Mouse (Mus musculus): ENCODE results near the gene Tmem184a. TPM values are rescaled to one million over a fixed set of nuclear protein-coding genes. Genes with fewer than 3 reads are reported as not detected.

Tmem184a gene
- total and polyA plus RNA-seq, 2 experiments from 2014 or later, result 0.16 TPM; not detected in 1

- peak; percentile 74 for DNase-seq (ENCODE audit: low spot score)
- Histone ChIP-seq H3K36me3 (ENCODE audit: insufficient read depth, low read length) (no peaks in the 10 kb centered on the region), H3K9me3 (ENCODE audit: low read length) (no peaks in the 10 kb centered on the region), H3K27ac (ENCODE audit: low read depth, low read length) (no peak overlapping the region), H3K9ac (replicated peaks; ENCODE audit: low read length, poor library complexity, severe bottlenecking) (no peak overlapping the region), H3K27me3 (ENCODE audit: insufficient read depth, low read length) (no peaks in the 10 kb centered on the region), H3K4me1 (ENCODE audit: insufficient read depth, low read length) (no peaks in the 10 kb centered on the region), H3K4me3 (ENCODE audit: low read depth, low read length) (no peak overlapping the region), H3K4me2 (ENCODE audit: low read depth, low read length, poor library complexity, severe bottlenecking) (no peak overlapping the region)
- 13% methylated on average over 2 of the region's 2 CpGs for WGBS
- ATAC-seq (ENCODE audit: low FRiP score), result peak; percentile 38; the same call in 1 of the 2 replicates
- peak; percentile 70 for TF ChIP-seq CTCF (IDR thresholded peaks at IDR 0.05)
Measured at GRCm38 (mm10) chr5:139838476-139838892, 18.8 kb upstream of the Tmem184a start.

- DNase-seq (ENCODE audit: low spot score) (no peak), ATAC-seq (ENCODE audit: low FRiP score) (no peak)
- WGBS, result 87% methylated on average over 7 of the region's 7 CpGs
- no peaks in the 10 kb centered on the region for H3K36me3 ChIP-seq (ENCODE audit: insufficient read depth, low read length)
- no peak overlapping the region for H3K4me3 ChIP-seq (ENCODE audit: low read depth, low read length)
- no peaks in the 10 kb centered on the region for H3K27me3 ChIP-seq (ENCODE audit: insufficient read depth, low read length)
- H3K9me3 ChIP-seq (ENCODE audit: low read length), result no peaks in the 10 kb centered on the region
- no peaks in the 10 kb centered on the region for H3K4me1 ChIP-seq (ENCODE audit: insufficient read depth, low read length)
- no peak for TF ChIP-seq CTCF (IDR thresholded peaks at IDR 0.05)
- no peak overlapping the region for H3K27ac ChIP-seq (ENCODE audit: low read depth, low read length)
- H3K4me2 ChIP-seq (ENCODE audit: low read depth, low read length, poor library complexity, severe bottlenecking), result no peak overlapping the region
- no peak overlapping the region for H3K9ac ChIP-seq (replicated peaks; ENCODE audit: low read length, poor library complexity, severe bottlenecking)
Measured at GRCm38 (mm10) chr5:139835706-139836105, 16.0 kb upstream of the Tmem184a start.

GRCm38 (mm10) chr5:139832125-139832524, 12.4 kb upstream of the Tmem184a start:
- Histone ChIP-seq H3K27ac (ENCODE audit: low read depth, low read length) (no peak overlapping the region), H3K4me1 (ENCODE audit: insufficient read depth, low read length) (no peaks in the 10 kb centered on the region), H3K9ac (replicated peaks; ENCODE audit: low read length, poor library complexity, severe bottlenecking) (no peak overlapping the region), H3K4me3 (ENCODE audit: low read depth, low read length) (no peak overlapping the region), H3K9me3 (ENCODE audit: low read length) (no peaks in the 10 kb centered on the region), H3K27me3 (ENCODE audit: insufficient read depth, low read length) (no peaks in the 10 kb centered on the region), H3K4me2 (ENCODE audit: low read depth, low read length, poor library complexity, severe bottlenecking) (no peak overlapping the region), H3K36me3 (ENCODE audit: insufficient read depth, low read length) (no peaks in the 10 kb centered on the region)
- no peak for TF ChIP-seq CTCF (IDR thresholded peaks at IDR 0.05)
- ATAC-seq (ENCODE audit: low FRiP score) (no peak), DNase-seq (ENCODE audit: low spot score) (no peak)
- WGBS, result 79% methylated on average over 7 of the region's 7 CpGs

GRCm38 (mm10) chr5:139830734-139831133, 11.0 kb upstream of the Tmem184a start:
- Histone ChIP-seq H3K27ac (ENCODE audit: low read depth, low read length) (no peak overlapping the region), H3K4me3 (ENCODE audit: low read depth, low read length) (no peak overlapping the region), H3K9ac (replicated peaks; ENCODE audit: low read length, poor library complexity, severe bottlenecking) (no peak overlapping the region), H3K4me1 (ENCODE audit: insufficient read depth, low read length) (peaks cover 3% of the 10 kb centered on the region; the same call in 1 of the 2 replicates), H3K27me3 (ENCODE audit: insufficient read depth, low read length) (no peaks in the 10 kb centered on the region), H3K36me3 (ENCODE audit: insufficient read depth, low read length) (no peaks in the 10 kb centered on the region), H3K4me2 (ENCODE audit: low read depth, low read length, poor library complexity, severe bottlenecking) (no peak overlapping the region), H3K9me3 (ENCODE audit: low read length) (no peaks in the 10 kb centered on the region)
- ATAC-seq (ENCODE audit: low FRiP score) (no peak), DNase-seq (ENCODE audit: low spot score) (no peak)
- TF ChIP-seq CTCF (IDR thresholded peaks at IDR 0.05), result no peak
- 77% methylated on average over 3 of the region's 3 CpGs for WGBS

- no peaks in the 10 kb centered on the region for H3K36me3 ChIP-seq (ENCODE audit: insufficient read depth, low read length)
- H3K9ac ChIP-seq (replicated peaks; ENCODE audit: low read length, poor library complexity, severe bottlenecking), result no peak overlapping the region
- no peak for TF ChIP-seq CTCF (IDR thresholded peaks at IDR 0.05)
- H3K4me3 ChIP-seq (ENCODE audit: low read depth, low read length), result no peak overlapping the region
- WGBS, result 81% methylated on average over 13 of the region's 13 CpGs
- DNase-seq (ENCODE audit: low spot score), result no peak
- H3K4me2 ChIP-seq (ENCODE audit: low read depth, low read length, poor library complexity, severe bottlenecking), result no peak overlapping the region
- no peak overlapping the region for H3K27ac ChIP-seq (ENCODE audit: low read depth, low read length)
- no peaks in the 10 kb centered on the region for H3K9me3 ChIP-seq (ENCODE audit: low read length)
- no peaks in the 10 kb centered on the region for H3K27me3 ChIP-seq (ENCODE audit: insufficient read depth, low read length)
- no peak for ATAC-seq (ENCODE audit: low FRiP score)
- peaks cover 10% of the 10 kb centered on the region; the same call in 1 of the 2 replicates for H3K4me1 ChIP-seq (ENCODE audit: insufficient read depth, low read length)
Measured at GRCm38 (mm10) chr5:139829384-139829783, 9.7 kb upstream of the Tmem184a start.

- H3K9me3 ChIP-seq (ENCODE audit: low read length), result no peaks in the 10 kb centered on the region
- H3K4me2 ChIP-seq (ENCODE audit: low read depth, low read length, poor library complexity, severe bottlenecking), result no peak overlapping the region
- H3K4me3 ChIP-seq (ENCODE audit: low read depth, low read length), result no peak overlapping the region
- 86% methylated on average over 1 of the region's 1 CpGs for WGBS
- peak; percentile 61 for TF ChIP-seq CTCF (IDR thresholded peaks at IDR 0.05)
- peaks cover 10% of the 10 kb centered on the region; the same call in 1 of the 2 replicates for H3K4me1 ChIP-seq (ENCODE audit: insufficient read depth, low read length)
- H3K27me3 ChIP-seq (ENCODE audit: insufficient read depth, low read length), result no peaks in the 10 kb centered on the region
- DNase-seq (ENCODE audit: low spot score) (no peak), ATAC-seq (ENCODE audit: low FRiP score) (no peak)
- H3K9ac ChIP-seq (replicated peaks; ENCODE audit: low read length, poor library complexity, severe bottlenecking), result no peak overlapping the region
- H3K36me3 ChIP-seq (ENCODE audit: insufficient read depth, low read length), result peaks cover 11% of the 10 kb centered on the region; the same call in 1 of the 2 replicates
- no peak overlapping the region for H3K27ac ChIP-seq (ENCODE audit: low read depth, low read length)
Measured at GRCm38 (mm10) chr5:139827593-139827992, 7.9 kb upstream of the Tmem184a start.
